Mouse (Mus musculus): ENCODE data around the gene Phlpp2.

GRCm38 (mm10) chr8:109972901-109973300 is 104.6 kb downstream of the Phlpp2 start:
- TF ChIP-seq POLR2A (IDR thresholded peaks at IDR 0.05; ENCODE audit: control insufficient read depth, extremely low read depth, insufficient read depth, low read length, poor library complexity), result no peak
- TF ChIP-seq CTCF (IDR thresholded peaks at IDR 0.05; ENCODE audit: borderline replicate concordance, control insufficient read depth, extremely low read depth, insufficient read depth, low read length, poor library complexity), result no peak
